ENCODE assay signal across 8 mouse cellular contexts in genomic region chr2:33220246-33220645, GRCm38 (mm10). TPM values are rescaled to one million over a fixed set of nuclear protein-coding genes. Genes with fewer than 3 reads are reported as not detected.
DNase-seq lines count a peak whose midpoint lies in the region; ATAC-seq and TF ChIP-seq lines count a peak whose summit lies in the region.

No protein-coding gene starts in this region.

- WGBS in heart, embryonic 14.5 days = 68% methylated on average over 6 of the region's 6 CpGs
- 54% methylated on average over 6 of the region's 6 CpGs for WGBS in lung, adult 2 months

- no peak for DNase-seq in heart, postnatal 25 days (ENCODE audit: low spot score)
- peak; percentile 27 for DNase-seq in lung, postnatal 14 days
- no peak for DNase-seq in lung, adult 2 months
- DNase-seq in gastrocnemius, postnatal 14 days = peak; percentile 73
- peak; percentile 40 for DNase-seq in testis, postnatal 14 days (ENCODE audit: low spot score)
- DNase-seq in retina, postnatal 1 day = no peak
- no peak for DNase-seq in natural killer cell, adult 2 months (ENCODE audit: low spot score in 2 of 2)

- ATAC-seq in heart, embryonic 14.5 days (ENCODE audit: insufficient number of reproducible peaks, insufficient read depth, low FRiP score, low read depth) = no peak

- H3K9ac ChIP-seq in heart, embryonic 14.5 days (ENCODE audit: low read length) = peak overlapping the region; percentile 27; the same call in 1 of the 2 replicates

- H3K9me3 ChIP-seq in heart, embryonic 14.5 days (ENCODE audit: control insufficient read depth, low read length) = no peaks in the 10 kb centered on the region

- H3K27ac ChIP-seq in heart, embryonic 14.5 days (replicated peaks in 1 of 2; ENCODE audit: control insufficient read depth in 1 of 2, insufficient read depth in 1 of 2, low read depth in 2 of 2, low read length in 2 of 2) = 0 out of 4 replicates have a peak overlapping the region, but pooled peaks of 1 of the 2 experiments have one; percentile 10

- peaks cover 35% of the 10 kb centered on the region for H3K36me3 ChIP-seq in heart, embryonic 14.5 days (ENCODE audit: control insufficient read depth, insufficient read depth, low read length)

- H3K4me2 ChIP-seq in heart, embryonic 14.5 days (ENCODE audit: low read length) = 0 out of 2 replicates have a peak overlapping the region, but pooled peaks have one; percentile 21

- intact Hi-C loops in heart, postnatal 25 days (cut with DNase I) = no loop called here
- intact Hi-C loops in gastrocnemius, postnatal 14 days (cut with DNase I; ENCODE audit: low total_unique reads) = no loop called here

- no peak overlapping the region for H3K4me3 ChIP-seq in heart, embryonic 14.5 days (ENCODE audit: control insufficient read depth in 1 of 2, insufficient read depth in 1 of 2, low read depth in 1 of 2, low read length in 2 of 2)
- no peak overlapping the region for H3K4me3 ChIP-seq in lung, adult 2 months (replicated peaks; ENCODE audit: extremely low read depth, low read depth, low read length)

- TF ChIP-seq POLR2A in lung, adult 2 months (IDR thresholded peaks at IDR 0.05; ENCODE audit: borderline replicate concordance, extremely low read depth, low read depth, low read length) = no peak

- no peaks in the 10 kb centered on the region for H3K27me3 ChIP-seq in heart, embryonic 14.5 days (ENCODE audit: control insufficient read depth, insufficient read depth, low read length)

- TF ChIP-seq CTCF in lung, adult 2 months (IDR thresholded peaks at IDR 0.05; ENCODE audit: insufficient read depth, low read length) = no peak

- H3K4me1 ChIP-seq in heart, embryonic 14.5 days (ENCODE audit: control insufficient read depth in 2 of 2, insufficient read depth in 2 of 2, low read length in 2 of 2) = peaks cover 30 to 50% of the 10 kb centered on the region in 2 experiments
- H3K4me1 ChIP-seq in lung, adult 2 months (ENCODE audit: control insufficient read depth, insufficient read depth, low read length) = peaks cover 13% of the 10 kb centered on the region

RNA-seq across cellular contexts. Expression of gene Angptl2, which starts 4.4 kb away (rescaled TPM):
- polyA plus RNA-seq in heart, embryonic 14.5 days (2014; fragmentation: Nextera tagmentation; extraction: Ambion mirVana) = 51.4 and 58.2 TPM in 2 replicates
- 10 to 100 TPM; 47.9 to 78.9 TPM for total RNA-seq in heart, postnatal 25 days (2021)
- polyA plus RNA-seq in lung, adult 2 months (2012; rRNA removed) = 76.0 and 98.5 TPM in 2 replicates
- total RNA-seq in gastrocnemius, postnatal 14 days (2021) = 100 to 1,000 TPM; 121 to 163 TPM

Comparison
In these comparisons a context has a peak if more than half of its experiments do, and no peak if none do; other contexts are left out.
1. DNase-seq: peak in lung, postnatal 14 days (single experiment), gastrocnemius, postnatal 14 days (single experiment) and testis, postnatal 14 days (single experiment); none in heart, postnatal 25 days (single experiment), lung, adult 2 months (single experiment), retina, postnatal 1 day (single experiment) and natural killer cell, adult 2 months (0 of 2).